Mouse (Mus musculus) kidney, embryonic 14.5 days (tissue): ENCODE data around the gene Dab1. TPM values are rescaled to one million over a fixed set of nuclear protein-coding genes. Genes with fewer than 3 reads are reported as not detected.

ENCODE experiments used
- ATAC-seq: fragments of 200-750 bp; cut with Nextera tagmentation; 2 replicates; pipeline ENCODE4 v1.8.0; 2017; ENCODE audit warnings: moderate number of reproducible peaks, mild to moderate bottlenecking, moderate TSS enrichment, moderate library complexity; ENCODE audit not compliant: low FRiP score, low TSS enrichment
- H3K27ac ChIP-seq: fragments of 300-500 bp; sonication (generic); 2 replicates; pipeline ENCODE4 v1.5.1; 2014; ENCODE audit warnings: low read depth, mild to moderate bottlenecking, low read length, moderate library complexity, mixed read lengths
- H3K27me3 ChIP-seq: fragments of 300-500 bp; sonication (generic); 2 replicates; pipeline ENCODE4 v1.6.1; 2014; ENCODE audit warnings: mild to moderate bottlenecking, low read length; ENCODE audit not compliant: control insufficient read depth, insufficient read depth
- H3K36me3 ChIP-seq: fragments of 300-500 bp; sonication (generic); 2 replicates; pipeline ENCODE4 v1.6.1; 2014; ENCODE audit warnings: low read length, mixed read lengths; ENCODE audit not compliant: control insufficient read depth, insufficient read depth
- H3K4me1 ChIP-seq: fragments of 300-500 bp; sonication (generic); 2 replicates; pipeline ENCODE4 v1.6.1; 2014; ENCODE audit warnings: low read length, mixed read lengths; ENCODE audit not compliant: control insufficient read depth, insufficient read depth
- H3K4me2 ChIP-seq: fragments of 300-500 bp; sonication (generic); replicated peaks from 2 replicates; pipeline ENCODE4 v1.6.1; 2014; ENCODE audit warnings: low read depth, mild to moderate bottlenecking, low read length
- H3K4me3 ChIP-seq: fragments of 300-500 bp; sonication (generic); 2 replicates; pipeline ENCODE4 v1.5.1; 2014; ENCODE audit warnings: mild to moderate bottlenecking, low read length
- H3K9ac ChIP-seq: fragments of 300-500 bp; sonication (generic); 2 replicates; pipeline ENCODE4 v1.6.1; 2014; ENCODE audit warnings: low read depth, mild to moderate bottlenecking, low read length, moderate library complexity
- H3K9me3 ChIP-seq: fragments of 300-500 bp; sonication (generic); 2 replicates; pipeline ENCODE4 v1.6.1; 2016; ENCODE audit warnings: low read length; ENCODE audit not compliant: control insufficient read depth
- WGBS: fragments of 180-500 bp; shearing (Covaris S2); extraction: QIAGEN DNeasy Blood & Tissue Kit; methylation state at CpG from one replicate; pipeline ENCODE4 v1.1.7; 2014; 5-methylcytosine and 5-hydroxymethylcytosine counted together
- polyA plus RNA-seq: library from polyadenylated mRNA; unstranded; fragments of >200 nt; fragmentation: Nextera tagmentation; extraction: Ambion mirVana; gene quantifications from 2 replicates; pipeline ENCODE4 v1.2.1, GENCODE M21; 2014

The Dab1 gene
- polyA plus RNA-seq, 1 experiment from 2014 or later, result 17.9 TPM

- Histone ChIP-seq H3K4me2 (no peak overlapping the region), H3K36me3 (no peaks in the 10 kb centered on the region), H3K4me1 (peaks cover 3% of the 10 kb centered on the region; the same call in 1 of the 2 replicates), H3K4me3 (no peak overlapping the region), H3K9ac (no peak overlapping the region), H3K27ac (no peak overlapping the region), H3K27me3 (no peaks in the 10 kb centered on the region), H3K9me3 (no peaks in the 10 kb centered on the region)
- no peak for ATAC-seq
- WGBS, result 90% methylated on average over 2 of the region's 2 CpGs
These were observed 985.1 kb downstream of the Dab1 start for GRCm38 (mm10) chr4:104604298-104604697.

DNA sequence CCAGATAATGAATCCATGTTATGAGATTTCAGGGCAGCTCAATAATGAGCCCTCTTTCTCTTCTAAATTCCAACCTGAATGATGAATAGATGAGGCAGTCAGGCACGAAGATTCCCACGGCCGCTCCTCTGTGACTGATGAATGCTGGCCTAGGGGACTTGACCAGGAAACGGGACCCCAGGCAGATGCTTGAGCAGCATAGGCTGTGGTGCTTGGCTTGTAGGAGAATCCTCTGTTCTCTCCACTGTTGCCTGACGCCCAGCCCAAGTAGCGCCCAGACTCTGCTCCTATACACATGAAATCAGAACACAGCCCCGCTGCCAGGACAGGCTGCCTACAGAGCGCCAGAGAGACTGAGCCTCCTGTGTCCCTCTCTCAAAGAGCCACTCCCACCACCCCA lies 987.7 kb downstream of the Dab1 start:
- Histone ChIP-seq H3K9me3 (no peaks in the 10 kb centered on the region), H3K9ac (no peak overlapping the region), H3K4me2 (no peak overlapping the region), H3K36me3 (no peaks in the 10 kb centered on the region), H3K4me1 (peaks cover 3% of the 10 kb centered on the region; the same call in 1 of the 2 replicates), H3K27ac (no peak overlapping the region), H3K27me3 (no peaks in the 10 kb centered on the region), H3K4me3 (no peak overlapping the region)
- ATAC-seq, result no peak
- 56% methylated on average over 8 of the region's 8 CpGs for WGBS

DNA sequence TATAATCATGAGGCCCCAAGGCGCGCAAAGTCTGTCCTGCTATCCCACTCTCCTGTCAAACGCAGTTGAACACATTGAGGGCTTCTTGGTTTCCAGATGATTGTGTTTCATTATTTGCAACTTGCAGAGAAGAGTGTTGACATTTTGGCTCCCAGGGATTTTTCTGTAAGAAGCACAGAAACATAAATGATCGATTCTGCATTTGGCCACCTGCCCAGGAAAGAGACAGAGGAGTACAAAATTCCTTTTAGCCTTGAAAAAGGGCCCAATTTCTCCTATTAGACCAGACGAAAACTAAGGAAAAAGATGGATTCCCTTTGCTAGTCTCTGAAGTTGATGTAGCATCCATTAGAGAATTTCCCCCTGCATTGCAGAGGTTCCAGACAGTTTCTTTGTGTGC lies 988.5 kb downstream of the Dab1 start:
- 78% methylated on average over 5 of the region's 5 CpGs for WGBS
- Histone ChIP-seq H3K27me3 (no peaks in the 10 kb centered on the region), H3K9me3 (no peaks in the 10 kb centered on the region), H3K9ac (no peak overlapping the region), H3K4me1 (peaks cover 3% of the 10 kb centered on the region; the same call in 1 of the 2 replicates), H3K36me3 (no peaks in the 10 kb centered on the region), H3K27ac (no peak overlapping the region), H3K4me2 (no peak overlapping the region), H3K4me3 (no peak overlapping the region)
- no peak for ATAC-seq

GRCm38 (mm10) chr4:104619452-104619851 lies 1000.3 kb downstream of the Dab1 start:
- no peaks in the 10 kb centered on the region for H3K4me1 ChIP-seq
- H3K36me3 ChIP-seq, result no peaks in the 10 kb centered on the region
- no peak for ATAC-seq
- H3K27ac ChIP-seq, result no peak overlapping the region
- H3K27me3 ChIP-seq, result no peaks in the 10 kb centered on the region
- WGBS, result 30% methylated on average over 5 of the region's 5 CpGs
- H3K4me2 ChIP-seq, result no peak overlapping the region
- H3K9ac ChIP-seq, result no peak overlapping the region
- H3K9me3 ChIP-seq, result no peaks in the 10 kb centered on the region
- H3K4me3 ChIP-seq, result no peak overlapping the region

- Histone ChIP-seq H3K4me1 (no peaks in the 10 kb centered on the region), H3K4me3 (no peak overlapping the region), H3K9me3 (no peaks in the 10 kb centered on the region), H3K4me2 (no peak overlapping the region), H3K27ac (no peak overlapping the region), H3K9ac (no peak overlapping the region), H3K27me3 (no peaks in the 10 kb centered on the region), H3K36me3 (no peaks in the 10 kb centered on the region)
- WGBS, result 75% methylated on average over 8 of the region's 8 CpGs
- no peak for ATAC-seq
These were observed 1006.2 kb downstream of the Dab1 start for GRCm38 (mm10) chr4:104625316-104625715.

GRCm38 (mm10) chr4:104628708-104629107 lies 1009.5 kb downstream of the Dab1 start:
- no peak overlapping the region for H3K4me3 ChIP-seq
- H3K27me3 ChIP-seq, result no peaks in the 10 kb centered on the region
- no peaks in the 10 kb centered on the region for H3K4me1 ChIP-seq
- no peaks in the 10 kb centered on the region for H3K36me3 ChIP-seq
- 88% methylated on average over 7 of the region's 7 CpGs for WGBS
- no peak overlapping the region for H3K9ac ChIP-seq
- H3K27ac ChIP-seq, result no peak overlapping the region
- no peaks in the 10 kb centered on the region for H3K9me3 ChIP-seq
- ATAC-seq, result no peak
- no peak overlapping the region for H3K4me2 ChIP-seq

- Histone ChIP-seq H3K9ac (no peak overlapping the region), H3K4me1 (no peaks in the 10 kb centered on the region), H3K27me3 (no peaks in the 10 kb centered on the region), H3K36me3 (no peaks in the 10 kb centered on the region), H3K4me3 (no peak overlapping the region), H3K27ac (no peak overlapping the region), H3K4me2 (no peak overlapping the region), H3K9me3 (no peaks in the 10 kb centered on the region)
- no peak for ATAC-seq
- WGBS, result 88% methylated on average over 4 of the region's 4 CpGs
These were observed 1017.9 kb downstream of the Dab1 start for GRCm38 (mm10) chr4:104637016-104637415.

DNA sequence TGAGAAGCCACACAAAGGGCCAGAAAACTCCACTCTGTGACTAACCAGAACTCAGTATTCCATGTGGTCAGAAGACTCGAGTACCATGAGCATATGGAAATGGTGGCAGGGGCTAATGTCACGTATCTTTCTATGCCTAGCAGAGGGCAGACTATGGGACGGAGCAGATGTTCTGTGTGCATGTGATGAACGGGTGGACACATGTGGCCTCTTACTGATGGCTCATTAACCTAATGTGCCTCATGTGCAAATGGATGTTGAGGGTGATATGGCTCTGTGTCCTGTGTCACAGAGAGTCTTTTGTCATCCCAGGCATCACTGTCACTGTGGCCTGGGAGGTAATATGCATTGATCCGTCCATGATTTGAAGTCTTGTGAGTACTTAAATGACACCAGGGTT lies 1021.5 kb downstream of the Dab1 start:
- H3K36me3 ChIP-seq, result no peaks in the 10 kb centered on the region
- H3K9ac ChIP-seq, result no peak overlapping the region
- 88% methylated on average over 5 of the region's 5 CpGs for WGBS
- no peak overlapping the region for H3K4me3 ChIP-seq
- no peak overlapping the region for H3K27ac ChIP-seq
- ATAC-seq, result no peak
- H3K27me3 ChIP-seq, result no peaks in the 10 kb centered on the region
- H3K4me1 ChIP-seq, result no peaks in the 10 kb centered on the region
- no peak overlapping the region for H3K4me2 ChIP-seq
- H3K9me3 ChIP-seq, result no peaks in the 10 kb centered on the region

GRCm38 (mm10) chr4:104642761-104643469 lies 1023.8 kb downstream of the Dab1 start:
- ATAC-seq, result no peak
- H3K36me3 ChIP-seq, result no peaks in the 10 kb centered on the region
- 87% methylated on average over 8 of the region's 8 CpGs for WGBS

More at GRCm38 (mm10) chr4:104642761-104643469, 1023.8 kb downstream of the Dab1 start:
- Histone ChIP-seq H3K4me3 (no peak overlapping the region), H3K27ac (no peak overlapping the region), H3K9me3 (no peaks in the 10 kb centered on the region), H3K4me2 (no peak overlapping the region), H3K4me1 (no peaks in the 10 kb centered on the region), H3K9ac (no peak overlapping the region), H3K27me3 (no peaks in the 10 kb centered on the region)
